Mouse (Mus musculus) testis, postnatal 14 days (tissue): Measurements from ENCODE around the gene Vwa3b.
A peak's percentile ranks its signal among the peaks of the same experiment; 100 is the strongest.

Experiments used
- DNase-seq: peaks from one replicate; pipeline ENCODE4 v3.0.0; 2021; ENCODE audit warnings: low spot score

Vwa3b gene

DNA sequence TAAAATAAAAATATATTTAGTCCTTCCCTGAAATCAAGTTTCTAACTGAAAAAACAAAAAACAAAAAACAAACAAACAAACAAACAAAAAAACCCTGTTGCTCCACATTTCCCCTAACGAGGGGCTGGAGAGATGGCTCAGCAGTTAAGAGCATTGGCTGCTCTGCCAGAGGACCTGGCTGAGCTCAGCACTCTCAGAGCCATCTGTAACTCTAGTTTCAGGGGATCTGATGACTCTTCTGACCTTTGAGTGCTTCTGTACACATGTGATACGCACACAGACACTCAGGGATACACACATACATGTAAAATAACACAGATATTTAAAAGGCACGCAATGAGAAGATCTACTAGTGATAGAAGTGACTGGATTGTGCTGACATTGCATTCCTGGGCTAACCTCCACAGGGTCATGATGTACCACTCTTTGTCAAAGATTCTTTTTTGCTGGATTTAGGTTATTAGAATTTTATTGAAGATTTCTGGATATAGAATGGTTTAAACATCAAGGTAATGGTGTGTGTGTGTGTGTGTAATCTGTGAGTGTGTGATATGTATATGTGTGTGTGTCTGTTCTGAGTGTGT lies 14.7 kb upstream of the Vwa3b start:
- no peak for DNase-seq

DNA sequence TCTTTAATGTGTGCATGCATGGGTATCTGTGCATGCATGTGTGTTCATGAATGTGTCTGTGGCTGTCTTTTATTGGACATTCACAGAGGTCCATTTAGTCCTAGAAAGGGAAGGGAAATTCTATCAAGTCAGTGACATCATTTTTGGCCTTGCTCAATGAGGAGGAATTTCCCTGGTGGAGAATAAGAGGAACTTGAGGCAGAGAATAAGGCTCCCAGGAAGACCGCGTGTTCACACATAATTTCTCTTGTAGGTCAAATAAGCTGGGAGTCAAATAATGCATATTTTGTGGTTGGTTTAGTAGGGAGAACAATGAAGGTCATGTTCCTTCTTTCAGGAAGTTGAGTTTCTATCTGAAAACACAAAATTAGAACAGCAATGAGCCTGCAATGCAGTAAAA lies 13.4 kb upstream of the Vwa3b start:
- no peak for DNase-seq

DNA sequence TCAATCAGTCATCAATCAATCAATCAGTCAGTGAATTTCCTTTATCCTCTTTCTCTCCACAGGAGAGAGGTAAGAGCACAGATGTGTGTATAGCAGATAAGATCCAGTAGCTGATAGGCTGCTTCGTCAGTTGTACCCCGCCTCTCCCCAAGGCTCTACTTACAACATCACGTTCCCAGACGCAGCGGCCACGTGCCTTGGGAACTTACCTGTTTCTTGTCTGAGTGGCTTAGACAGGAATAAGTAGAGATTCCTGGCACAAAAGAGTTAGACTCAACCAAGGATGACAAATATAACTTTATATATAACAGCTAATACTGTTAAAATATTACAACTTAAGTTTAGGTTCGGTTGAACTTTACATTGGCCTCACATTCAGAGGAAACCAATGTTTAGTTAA lies 12.7 kb upstream of the Vwa3b start:
- no peak for DNase-seq

DNA sequence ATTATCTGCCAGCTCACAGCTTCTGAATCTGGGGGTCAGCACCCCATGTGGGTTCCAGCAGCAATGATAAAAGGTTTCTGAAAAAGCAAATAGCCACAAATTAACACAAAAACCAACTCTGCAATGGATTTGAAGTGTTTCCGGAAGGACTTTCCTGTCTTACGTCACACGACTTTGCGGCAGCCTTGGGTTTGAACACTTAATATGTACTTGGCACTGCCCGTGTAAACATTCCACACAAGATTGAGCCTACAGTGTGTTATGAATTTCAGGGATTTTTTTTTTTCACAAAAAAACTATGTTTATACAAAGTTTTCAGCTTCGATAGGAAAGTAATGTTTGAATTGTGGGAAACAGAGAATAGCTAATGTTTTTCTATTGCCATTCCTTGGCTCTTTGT lies 7.4 kb upstream of the Vwa3b start:
- DNase-seq, result no peak

DNA sequence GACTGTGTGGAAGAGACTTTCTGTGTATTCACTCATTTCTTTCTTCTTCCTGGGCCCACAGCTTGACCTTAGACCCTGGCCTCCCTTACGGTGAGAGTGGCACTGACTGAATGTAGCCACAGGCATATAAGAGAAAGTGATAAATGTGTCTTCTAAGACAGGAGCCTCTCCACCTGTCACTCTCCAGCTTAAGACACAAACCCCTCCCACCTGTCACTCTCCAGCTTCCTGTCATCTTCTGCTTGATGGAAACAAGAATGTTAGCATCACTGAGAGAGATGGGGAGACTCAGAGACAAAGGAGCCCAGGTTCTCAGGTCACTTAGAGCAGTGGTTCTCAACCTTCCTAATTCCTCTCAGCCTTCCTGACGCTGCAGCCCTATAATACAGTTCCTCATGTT lies 3.7 kb upstream of the Vwa3b start:
- no peak for DNase-seq

DNA sequence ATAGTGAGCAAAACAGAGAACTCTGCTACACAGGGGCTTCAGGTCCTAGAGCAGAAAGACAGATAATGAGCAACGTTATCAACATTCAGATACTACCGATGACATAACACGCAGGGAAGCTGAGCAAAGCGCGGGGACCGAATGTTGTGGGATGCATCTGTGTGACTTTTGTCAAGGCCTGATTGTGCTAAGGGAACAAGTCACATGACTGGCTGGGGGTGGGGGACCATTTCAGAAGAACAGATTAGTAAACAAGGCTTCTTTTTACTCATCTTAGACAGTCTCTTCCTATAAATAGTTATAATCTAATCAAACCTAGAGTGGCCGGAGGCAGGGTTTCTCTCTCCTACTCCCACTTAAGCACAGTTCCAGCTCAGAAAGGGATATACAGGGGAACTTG lies 1.7 kb upstream of the Vwa3b start:
- DNase-seq, result peak; percentile 66

DNA sequence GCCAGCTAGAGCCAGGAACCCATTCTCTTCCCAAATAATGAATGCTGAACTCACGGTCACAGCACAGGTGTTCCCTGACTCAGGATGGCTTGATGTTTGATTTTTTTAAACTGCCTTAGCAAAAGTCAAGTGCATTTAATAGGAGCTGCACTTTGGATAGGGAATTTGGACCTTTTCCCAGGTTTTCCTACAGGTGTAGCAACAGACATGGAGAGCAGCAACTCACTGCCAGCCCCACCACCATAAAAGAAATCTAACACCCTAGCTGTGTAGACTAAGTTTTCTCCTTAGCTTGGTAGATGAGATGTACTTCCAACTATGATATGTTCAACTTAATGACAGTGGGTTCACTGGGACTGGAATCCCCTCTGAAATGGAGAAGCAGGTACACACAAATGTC lies 1.0 kb upstream of the Vwa3b start:
- DNase-seq, result no peak

DNA sequence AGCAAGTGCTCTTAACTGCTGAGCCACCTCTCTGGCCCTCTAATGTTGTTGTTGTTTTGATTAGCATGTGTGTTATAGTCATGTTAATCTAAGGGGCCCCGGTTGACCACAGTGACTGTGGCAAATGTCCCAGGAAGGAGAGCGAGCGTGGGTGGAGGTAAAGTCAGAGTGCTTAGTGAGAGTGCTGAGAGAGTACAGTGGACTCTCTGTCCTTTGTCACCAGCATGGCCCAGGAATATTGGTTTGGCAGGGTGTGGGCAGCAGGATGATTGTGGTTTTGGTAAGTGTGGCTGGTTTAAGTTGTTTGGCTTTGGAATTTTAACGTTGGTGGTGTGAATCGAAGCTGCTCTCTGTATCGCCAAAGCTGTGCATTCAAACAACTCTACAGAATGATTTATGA lies 470 bp downstream of the Vwa3b start:
- DNase-seq, result no peak

DNA sequence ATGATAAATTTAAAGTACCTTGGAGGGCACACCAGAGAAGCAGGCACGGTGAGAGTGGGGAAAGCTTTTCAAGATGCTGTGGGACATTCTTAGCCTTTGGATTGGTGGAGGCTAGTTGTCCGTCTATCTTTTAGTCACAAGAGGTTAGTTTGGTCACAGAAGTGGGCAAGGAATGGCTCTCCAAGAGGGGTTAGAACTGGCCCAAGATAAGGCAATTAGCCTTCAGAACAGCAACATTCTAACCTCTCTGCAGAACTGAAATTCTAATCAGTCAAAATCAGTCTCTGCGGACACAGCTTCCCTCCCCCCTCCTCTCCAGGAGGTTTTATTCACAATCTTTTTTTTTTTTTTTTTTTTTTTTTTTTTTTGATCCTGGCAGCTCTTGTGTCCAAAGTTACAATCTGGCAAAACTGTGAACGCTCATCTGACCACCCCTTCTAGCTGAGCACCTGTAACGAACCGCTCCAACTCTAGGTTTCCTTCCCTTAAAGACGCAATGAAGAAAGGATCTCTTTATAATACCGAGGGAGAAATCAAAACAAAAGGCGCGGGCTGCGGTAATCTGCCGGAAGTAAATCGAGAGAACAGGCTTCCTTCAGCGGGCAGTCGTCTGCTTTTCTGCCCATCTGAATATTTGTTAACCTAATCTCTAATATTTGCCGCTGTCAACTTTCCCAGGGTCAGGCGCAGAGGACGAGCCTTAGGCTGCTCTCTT lies 2.2 kb downstream of the Vwa3b start:
- DNase-seq, result peak; percentile 9

DNA sequence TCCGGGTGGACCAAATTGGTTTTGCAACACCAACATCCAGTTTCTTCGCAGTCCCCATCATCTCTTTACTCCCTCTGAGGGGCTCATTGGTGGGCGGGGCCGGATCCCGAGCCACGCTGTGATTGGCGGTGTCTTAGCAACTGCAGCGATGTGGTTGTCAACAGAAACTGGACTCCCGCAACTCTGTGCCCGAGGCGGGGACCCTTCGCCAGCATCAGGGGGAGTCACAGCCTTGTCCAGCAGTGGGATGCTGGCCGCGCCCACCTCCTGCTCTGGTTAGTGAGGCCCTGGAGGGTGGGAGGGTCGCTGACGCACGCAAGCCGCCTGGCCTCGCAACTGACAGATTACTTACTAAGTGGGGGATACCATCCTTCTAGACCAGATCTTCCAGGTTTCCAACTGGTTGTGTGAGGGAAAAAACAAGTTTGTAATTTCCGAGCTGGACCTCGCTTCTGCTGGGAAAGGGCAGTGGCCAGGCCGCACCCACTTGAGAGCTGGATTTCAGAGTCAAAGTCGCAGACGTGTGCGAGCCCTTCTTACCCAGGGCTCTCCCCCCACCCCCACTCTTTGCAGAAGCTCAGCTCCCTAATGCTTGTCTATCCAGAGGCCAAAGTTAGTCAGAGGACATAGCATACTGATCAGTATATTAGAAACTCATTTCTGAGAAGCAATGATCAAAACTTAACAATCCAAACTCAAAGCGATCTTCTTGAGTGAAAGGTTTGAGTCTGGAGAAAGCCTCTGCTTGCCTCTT lies 2.9 kb downstream of the Vwa3b start:
- DNase-seq, result peak; percentile 76

DNA sequence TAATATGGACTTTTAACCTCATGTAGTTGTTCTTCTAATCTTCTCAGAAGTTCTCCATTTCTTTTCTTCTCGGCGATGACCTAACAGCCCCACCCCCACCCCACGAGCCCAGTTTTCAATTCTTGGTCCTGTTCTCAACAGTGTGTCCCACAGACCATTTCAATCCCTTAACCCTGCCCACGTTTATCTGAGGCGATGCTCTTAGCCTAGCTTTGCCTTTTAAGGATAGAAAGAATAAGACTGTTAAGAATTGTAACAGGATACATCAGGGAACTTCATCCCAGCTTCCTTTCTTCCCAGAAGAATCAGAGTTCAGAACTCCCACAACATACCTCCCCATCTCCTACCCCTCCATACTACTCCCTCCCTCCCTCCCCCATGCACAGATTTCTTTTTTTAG lies 3.5 kb downstream of the Vwa3b start:
- DNase-seq, result no peak

DNA sequence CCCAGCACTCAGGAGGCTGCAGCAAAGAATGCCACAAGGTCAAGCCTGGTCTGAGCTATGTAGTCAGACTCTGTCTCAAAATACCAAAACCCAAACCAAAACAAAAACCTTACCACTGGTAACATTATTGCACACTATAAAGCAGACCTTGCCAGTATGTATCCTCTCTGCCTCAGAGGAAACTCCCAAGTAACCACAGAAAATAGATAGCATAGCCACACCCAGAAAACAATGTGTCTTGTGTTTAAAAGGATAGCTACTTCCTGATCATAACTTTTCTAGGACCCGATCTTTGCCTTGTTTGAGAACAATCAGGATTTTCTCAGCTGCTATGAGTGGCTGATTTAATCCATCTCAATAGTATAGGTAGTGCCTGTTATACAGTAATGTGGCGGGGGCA lies 4.3 kb downstream of the Vwa3b start:
- no peak for DNase-seq

DNA sequence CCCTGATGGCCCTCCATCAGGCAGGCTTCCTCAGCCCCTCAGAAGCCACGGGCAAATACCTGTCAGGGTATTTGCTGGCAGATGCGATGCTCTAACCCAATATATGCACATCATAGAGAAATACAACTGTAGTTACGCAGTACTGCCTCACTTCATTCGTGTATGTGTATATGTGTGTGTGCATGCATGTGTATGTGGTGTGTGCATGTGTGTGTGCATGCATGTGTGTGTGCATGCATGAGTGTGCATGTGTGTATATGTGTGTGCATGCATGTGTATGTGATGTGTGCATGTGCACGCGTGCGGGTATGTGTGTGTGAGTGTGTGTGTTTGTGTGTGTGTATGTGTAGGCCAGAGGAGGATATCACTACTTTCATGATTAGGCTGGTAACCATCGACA lies 9.5 kb downstream of the Vwa3b start:
- no peak for DNase-seq

DNA sequence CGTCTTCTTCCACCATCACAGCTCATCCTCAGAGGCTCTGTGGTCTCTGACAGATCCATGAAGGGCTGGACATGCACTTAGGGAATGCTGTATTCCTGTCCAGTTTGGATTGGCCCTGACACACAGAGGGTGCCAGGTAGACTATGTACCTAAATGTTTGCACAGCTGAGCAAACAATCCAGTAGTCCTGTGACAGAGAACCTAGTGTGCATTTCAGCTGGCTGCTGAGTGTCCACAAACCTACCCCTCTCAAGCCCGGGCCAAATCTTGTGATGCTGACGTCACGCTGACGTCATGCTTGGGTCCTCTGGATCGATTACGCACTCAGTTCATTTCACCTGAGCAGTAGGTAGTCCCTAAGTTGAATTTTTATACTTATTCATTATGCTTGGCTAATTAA lies 14.7 kb downstream of the Vwa3b start:
- no peak for DNase-seq

DNA sequence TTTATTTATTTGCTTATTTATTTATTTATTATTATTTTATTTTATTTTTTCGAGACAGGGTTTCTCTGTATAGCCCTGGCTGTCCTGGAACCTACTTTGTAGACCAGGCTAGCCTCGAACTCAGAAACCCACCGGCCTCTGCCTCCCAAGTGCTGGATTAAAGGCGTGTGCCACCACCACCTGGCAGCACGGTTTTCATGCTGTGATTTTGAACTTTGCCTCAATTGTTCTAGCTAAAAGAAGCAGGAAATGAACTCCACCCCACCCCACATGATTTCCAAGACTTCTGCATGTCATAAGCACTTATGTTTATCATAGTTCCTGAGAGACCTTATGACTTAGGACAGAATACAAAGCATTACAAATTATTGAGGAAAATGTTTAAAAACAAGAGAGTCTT lies 15.5 kb downstream of the Vwa3b start:
- no peak for DNase-seq

DNA sequence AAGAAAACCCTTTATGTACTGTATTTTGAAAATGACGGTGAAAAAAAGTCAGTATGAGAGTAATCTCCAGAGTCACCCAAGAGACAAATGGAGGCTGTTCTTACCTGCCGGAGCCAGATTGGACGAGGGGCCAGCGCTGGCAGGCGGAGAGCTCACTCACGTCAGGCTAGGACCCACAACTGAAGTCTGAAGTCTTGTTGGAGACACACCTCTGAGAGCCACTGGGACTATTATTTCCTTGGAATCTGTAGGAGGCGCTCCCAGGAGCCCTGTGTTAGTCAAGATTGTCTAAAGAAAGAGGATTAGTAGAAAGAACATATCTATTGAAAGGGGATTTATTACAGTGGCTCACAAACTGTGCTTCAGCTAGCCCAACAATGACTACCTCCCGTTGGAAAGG lies 16.4 kb downstream of the Vwa3b start:
- no peak for DNase-seq

DNA sequence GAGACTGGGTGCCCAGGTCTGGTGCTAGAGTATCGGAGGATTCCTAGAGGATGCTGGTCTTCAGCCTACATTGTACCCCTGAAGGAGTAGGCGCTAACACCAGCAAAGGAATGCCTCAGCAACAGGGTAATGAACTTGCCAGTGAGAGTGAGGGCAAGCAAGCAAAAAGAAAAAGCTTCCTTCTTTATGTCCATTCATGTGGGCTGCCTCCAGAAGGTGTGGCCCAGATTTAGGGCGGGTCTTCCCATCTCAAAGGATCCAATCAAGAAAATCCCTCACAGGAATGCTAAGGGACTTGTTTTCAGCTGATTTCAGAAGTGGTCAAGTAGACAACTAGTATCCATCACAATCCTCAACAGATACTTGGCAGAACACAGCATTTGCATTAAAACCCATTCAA lies 16.8 kb downstream of the Vwa3b start:
- DNase-seq, result no peak

DNA sequence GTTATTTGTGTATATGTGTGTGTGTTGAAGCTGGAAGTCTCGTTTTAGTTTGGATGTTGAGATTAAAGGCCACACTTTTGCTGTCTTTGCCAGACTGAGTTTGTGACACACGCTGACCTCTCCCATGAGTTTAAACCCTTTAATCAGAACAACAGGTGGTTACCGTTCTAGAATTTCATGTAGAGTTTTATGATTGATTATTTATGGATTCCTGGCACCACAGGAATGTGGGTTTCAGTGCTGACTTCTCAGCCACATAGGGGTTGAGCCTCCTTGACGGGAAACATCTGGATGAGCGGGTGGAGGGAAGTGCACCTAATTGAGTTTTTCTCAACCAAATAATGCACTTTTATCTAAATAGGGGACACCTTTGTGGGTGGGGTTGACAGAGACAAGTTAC lies 19.1 kb downstream of the Vwa3b start:
- no peak for DNase-seq

DNA sequence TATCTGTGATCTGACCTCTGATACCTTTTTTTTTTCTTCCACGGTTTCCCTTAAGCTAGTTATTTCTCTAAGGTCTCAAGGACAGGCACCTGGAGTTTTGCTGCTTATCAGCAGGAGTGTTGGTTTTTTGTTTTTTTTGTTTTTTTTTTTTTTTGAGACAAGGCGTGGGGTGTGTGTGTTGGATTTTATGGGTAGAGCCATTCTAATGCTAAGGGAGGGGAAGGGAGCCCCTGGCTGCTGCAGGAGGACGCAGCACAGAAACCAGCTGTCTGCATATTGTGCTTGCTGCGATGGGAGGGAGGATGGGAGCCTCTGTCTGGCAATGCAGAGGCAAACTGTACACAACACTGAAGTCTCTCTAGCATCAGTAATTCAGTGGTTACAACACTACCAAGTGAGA lies 22.8 kb downstream of the Vwa3b start:
- no peak for DNase-seq

DNA sequence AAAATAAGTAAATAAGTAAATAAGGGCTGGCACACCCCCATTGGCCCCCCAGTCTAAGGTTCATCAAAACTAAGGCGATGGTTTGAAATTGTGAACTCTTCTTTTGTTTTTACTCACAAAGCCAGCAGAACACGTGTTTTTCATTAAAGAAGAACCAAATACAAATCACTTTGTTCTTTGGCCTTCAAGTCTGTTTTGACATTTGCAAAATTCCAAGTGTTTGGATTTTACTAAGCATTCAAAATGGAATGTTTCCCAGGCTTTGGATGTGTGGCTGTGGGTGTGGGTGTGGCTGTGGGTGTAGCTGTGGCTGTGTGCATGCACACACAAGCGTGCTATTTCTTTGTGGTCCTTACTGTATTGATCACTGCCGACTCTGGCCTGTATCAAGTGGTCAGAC lies 27.3 kb downstream of the Vwa3b start:
- no peak for DNase-seq

DNA sequence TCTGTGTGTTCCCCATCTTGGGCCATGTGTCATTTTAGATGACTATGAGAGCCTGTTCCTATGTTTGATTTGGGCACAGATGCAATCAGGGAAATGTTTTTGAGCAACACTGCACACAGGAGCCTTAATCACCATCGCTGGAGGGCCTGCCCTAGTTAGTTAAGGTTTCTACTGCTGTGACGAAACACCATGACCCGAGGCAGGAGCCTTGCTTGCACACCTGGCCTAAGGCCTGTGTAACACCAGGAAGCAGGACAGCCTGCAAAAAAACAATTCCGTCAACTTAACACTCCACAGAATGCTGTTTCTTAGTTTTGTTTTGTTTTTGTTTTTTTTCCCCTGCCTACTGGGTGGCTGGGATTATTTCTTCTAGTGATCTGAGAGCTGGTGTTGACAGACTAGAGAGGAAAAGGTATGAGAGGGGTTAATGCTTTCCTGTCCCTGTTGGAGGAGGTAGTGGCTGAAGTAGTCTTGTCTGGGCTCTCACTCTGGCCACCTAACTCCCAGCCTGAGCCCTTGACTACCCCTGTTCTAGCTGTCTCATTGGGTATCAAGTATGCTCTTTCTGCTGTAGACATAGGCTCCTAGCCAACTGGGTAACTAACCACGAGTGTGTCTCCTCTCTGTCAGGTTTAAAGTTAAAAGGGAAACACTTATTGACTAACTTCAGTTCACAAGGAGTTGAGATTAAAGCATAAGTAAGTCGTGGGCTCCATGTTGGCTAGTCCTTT lies 30.6 kb downstream of the Vwa3b start:
- no peak for DNase-seq

DNA sequence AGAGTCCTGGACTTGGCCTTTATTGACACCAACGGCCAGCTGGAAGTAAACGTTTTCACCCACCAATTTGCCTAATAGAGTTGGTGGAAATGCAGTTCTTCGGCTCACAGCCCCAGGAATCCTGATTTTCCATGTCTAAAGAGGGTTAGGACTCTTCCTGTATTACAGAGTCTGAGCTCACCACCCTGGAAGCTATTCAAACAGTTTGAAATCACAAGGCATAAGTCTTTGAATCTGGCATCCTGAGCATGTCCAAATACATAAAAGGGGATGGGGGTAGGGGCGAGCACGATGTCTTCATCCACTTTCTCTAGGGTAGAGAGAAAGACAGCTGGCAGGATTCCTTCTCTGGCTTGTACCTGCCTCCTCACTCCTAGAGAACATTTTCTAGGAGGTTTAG lies 34.5 kb downstream of the Vwa3b start:
- DNase-seq, result no peak

DNA sequence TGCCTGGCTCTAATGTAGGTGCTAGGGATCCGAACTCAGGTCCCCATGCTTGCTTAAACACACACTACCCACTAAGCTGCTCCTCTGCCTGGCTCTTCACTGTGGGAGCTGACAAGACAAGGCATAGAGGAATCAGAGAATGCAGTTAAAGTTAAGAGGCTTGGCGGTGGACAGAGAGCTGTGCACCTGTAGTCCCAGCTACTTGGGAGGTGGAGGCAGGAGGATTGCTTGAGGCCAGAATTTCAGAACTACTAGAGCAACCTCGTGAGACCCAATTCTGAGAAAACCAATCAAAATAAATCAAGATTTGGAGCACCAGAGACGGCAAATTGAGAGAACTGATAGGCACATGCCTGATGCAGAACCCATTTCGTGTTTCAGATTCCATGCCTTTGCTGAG lies 36.7 kb downstream of the Vwa3b start:
- DNase-seq, result no peak
